Mouse (Mus musculus): Measurements from ENCODE around the gene Atp6ap1l. TPM values are rescaled to one million over a fixed set of nuclear protein-coding genes. Genes with fewer than 3 reads are reported as not detected.
"Not testable (repeated sequence)": the region's sequence is repeated elsewhere in the genome, so short reads cannot be mapped to it uniquely, and the experiment has no call there.

The Atp6ap1l gene
- polyA plus RNA-seq, 1 experiment from 2014 or later: 0.55 TPM

DNA sequence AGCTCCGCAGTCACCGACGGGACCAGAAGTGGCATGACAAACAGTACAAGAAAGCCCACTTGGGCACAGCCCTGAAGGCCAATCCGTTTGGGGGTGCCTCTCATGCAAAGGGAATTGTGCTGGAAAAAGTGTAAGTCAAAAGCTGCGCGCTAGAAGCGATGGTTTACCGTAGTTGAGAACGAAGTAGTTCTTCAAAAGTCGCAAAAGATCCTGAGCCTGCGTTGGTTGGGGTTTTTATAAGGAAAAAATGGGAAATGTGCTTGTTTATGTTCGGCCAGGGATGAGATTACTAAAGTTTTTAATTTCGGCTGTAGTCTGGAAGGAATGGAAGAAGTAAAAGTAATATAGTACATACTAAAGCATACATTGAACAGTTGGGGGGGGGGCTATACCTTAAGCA lies 18.5 kb upstream of the Atp6ap1l start:
- H3K4me3 ChIP-seq (replicated peaks): peak overlapping the region; percentile 91
- not testable (repeated sequence) for H3K9me3 ChIP-seq (replicated peaks); H3K27me3 ChIP-seq; H3K4me1 ChIP-seq; ATAC-seq (ENCODE audit: insufficient number of reproducible peaks, low FRiP score, low TSS enrichment, low read depth)
- under 1% methylated on average over 13 of the region's 13 CpGs for WGBS
- peak overlapping the region; percentile 56 for H3K4me2 ChIP-seq (replicated peaks)
- H3K36me3 ChIP-seq: peaks cover 33% of the 10 kb centered on the region
- peak overlapping the region; percentile 88 for H3K27ac ChIP-seq (replicated peaks)
- peak overlapping the region; percentile 90 for H3K9ac ChIP-seq

DNA sequence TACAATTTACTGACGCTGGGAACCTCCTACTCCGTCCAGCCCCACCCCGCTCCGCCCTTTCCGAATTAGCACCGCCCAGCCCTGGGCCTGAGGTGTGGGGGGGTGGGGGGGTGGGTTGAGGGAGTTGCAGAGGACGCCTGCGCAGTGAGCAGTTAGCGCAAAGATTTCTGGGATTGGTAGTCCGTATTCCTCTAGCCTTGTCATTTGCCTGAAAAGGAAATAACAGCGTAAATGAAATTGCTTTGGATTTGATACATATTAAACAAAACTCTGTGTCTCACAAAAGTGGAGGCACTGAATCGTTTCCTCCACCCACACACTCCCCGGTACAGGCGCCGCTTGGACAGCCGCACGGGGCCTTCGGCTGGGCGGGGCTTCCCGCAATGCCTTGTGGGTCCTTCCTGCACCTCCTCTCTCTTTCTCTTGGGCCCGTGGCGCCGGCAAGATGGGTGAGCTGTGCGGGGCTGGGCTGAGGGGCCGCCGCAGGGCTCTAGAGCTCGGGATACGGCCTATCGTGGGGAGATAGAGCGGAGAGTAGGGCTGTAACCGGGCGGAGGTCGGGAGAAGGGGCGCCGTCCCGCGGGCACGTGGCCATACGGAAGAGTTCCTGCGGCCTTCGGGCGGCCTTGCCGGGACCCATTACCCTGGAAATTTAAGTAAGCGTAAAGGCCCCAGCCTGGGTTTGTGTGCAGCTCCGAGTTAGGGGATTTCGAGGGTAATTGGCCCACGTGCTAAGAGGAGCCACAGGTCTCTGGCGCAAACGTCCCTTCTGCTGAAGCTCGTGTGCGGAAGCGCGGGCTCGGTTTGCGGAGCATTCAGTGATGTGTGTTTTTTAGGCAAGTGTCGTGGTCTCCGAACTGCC lies 17.8 kb upstream of the Atp6ap1l start, which contains the start of gene Rps23:
TSS of gene Rps23 (plus strand) at position 208 of the 862 bp plus-strand sequence.
- Histone ChIP-seq H3K36me3 (peaks cover 30% of the 10 kb centered on the region), H3K4me1 (peaks cover 4% of the 10 kb centered on the region), H3K4me2 (replicated peaks) (peak within 1 kb of the TSS; percentile 56), H3K9me3 (replicated peaks) (no peaks in the 10 kb centered on the region), H3K4me3 (replicated peaks) (peak within 1 kb of the TSS; percentile 91), H3K27me3 (no peaks in the 10 kb centered on the region), H3K27ac (replicated peaks) (peak within 1 kb of the TSS; percentile 88), H3K9ac (peak within 1 kb of the TSS; percentile 90)
- under 1% methylated on average over 57 of the region's 57 CpGs for WGBS
- peak; percentile 98 for ATAC-seq (ENCODE audit: insufficient number of reproducible peaks, low FRiP score, low TSS enrichment, low read depth)

DNA sequence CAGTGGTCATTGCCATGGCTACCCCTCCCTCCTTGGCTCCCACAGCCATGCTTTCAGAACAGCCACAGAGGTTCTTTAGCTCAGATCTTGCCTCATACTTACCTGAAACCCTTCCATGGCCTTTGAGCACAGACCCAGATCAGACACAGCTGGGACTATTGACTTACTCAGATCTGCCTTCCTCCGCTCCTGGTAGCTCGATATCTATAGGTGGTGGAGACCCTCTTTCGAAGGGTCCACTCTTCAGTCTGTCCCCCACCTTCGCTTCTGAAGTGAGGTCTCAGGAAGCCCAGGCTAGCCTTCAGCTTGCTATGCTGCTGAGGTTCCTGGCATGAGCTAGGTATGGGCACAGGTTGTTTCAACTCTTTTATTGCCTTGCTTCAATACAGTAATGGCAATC lies 9.6 kb upstream of the Atp6ap1l start:
- Histone ChIP-seq H3K4me3 (replicated peaks) (no peak overlapping the region), H3K4me2 (replicated peaks) (no peak overlapping the region), H3K9me3 (replicated peaks) (no peaks in the 10 kb centered on the region), H3K27me3 (no peaks in the 10 kb centered on the region), H3K27ac (replicated peaks) (no peak overlapping the region), H3K4me1 (no peaks in the 10 kb centered on the region), H3K9ac (no peak overlapping the region), H3K36me3 (no peaks in the 10 kb centered on the region)
- WGBS: 95% methylated on average over 4 of the region's 4 CpGs
- ATAC-seq (ENCODE audit: insufficient number of reproducible peaks, low FRiP score, low TSS enrichment, low read depth): no peak

DNA sequence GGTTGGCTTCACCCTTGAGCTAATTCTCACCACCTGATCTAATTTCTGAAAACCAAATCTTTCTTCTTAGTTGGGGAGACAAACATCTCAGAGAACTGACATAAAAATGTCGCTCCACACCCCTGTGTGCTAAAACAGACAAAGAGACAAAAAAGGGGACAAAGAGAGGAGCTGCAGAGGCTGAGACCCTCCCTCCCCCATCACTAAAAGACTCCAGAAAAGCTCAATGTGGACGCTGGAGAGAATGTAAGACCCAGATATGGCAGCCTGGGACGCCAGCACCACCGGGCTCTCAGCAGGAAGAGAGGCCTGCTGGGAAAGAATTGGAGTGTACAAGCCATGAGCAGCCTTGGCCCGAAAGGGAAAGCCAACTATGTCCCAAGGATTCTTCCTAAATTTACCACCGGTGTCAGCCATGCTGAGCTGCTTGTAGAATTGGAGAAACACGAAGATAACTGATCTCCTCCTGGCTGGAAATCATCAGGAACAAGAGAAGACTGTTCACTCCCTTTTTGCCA lies 8.6 kb upstream of the Atp6ap1l start:
- no peak overlapping the region for H3K27ac ChIP-seq (replicated peaks)
- WGBS: 60% methylated on average over 7 of the region's 7 CpGs
- ATAC-seq (ENCODE audit: insufficient number of reproducible peaks, low FRiP score, low TSS enrichment, low read depth): no peak
- H3K4me2 ChIP-seq (replicated peaks): no peak overlapping the region
- no peaks in the 10 kb centered on the region for H3K36me3 ChIP-seq
- no peak overlapping the region for H3K9ac ChIP-seq
- no peaks in the 10 kb centered on the region for H3K9me3 ChIP-seq (replicated peaks)
- H3K4me3 ChIP-seq (replicated peaks): no peak overlapping the region
- no peaks in the 10 kb centered on the region for H3K27me3 ChIP-seq
- no peaks in the 10 kb centered on the region for H3K4me1 ChIP-seq

DNA sequence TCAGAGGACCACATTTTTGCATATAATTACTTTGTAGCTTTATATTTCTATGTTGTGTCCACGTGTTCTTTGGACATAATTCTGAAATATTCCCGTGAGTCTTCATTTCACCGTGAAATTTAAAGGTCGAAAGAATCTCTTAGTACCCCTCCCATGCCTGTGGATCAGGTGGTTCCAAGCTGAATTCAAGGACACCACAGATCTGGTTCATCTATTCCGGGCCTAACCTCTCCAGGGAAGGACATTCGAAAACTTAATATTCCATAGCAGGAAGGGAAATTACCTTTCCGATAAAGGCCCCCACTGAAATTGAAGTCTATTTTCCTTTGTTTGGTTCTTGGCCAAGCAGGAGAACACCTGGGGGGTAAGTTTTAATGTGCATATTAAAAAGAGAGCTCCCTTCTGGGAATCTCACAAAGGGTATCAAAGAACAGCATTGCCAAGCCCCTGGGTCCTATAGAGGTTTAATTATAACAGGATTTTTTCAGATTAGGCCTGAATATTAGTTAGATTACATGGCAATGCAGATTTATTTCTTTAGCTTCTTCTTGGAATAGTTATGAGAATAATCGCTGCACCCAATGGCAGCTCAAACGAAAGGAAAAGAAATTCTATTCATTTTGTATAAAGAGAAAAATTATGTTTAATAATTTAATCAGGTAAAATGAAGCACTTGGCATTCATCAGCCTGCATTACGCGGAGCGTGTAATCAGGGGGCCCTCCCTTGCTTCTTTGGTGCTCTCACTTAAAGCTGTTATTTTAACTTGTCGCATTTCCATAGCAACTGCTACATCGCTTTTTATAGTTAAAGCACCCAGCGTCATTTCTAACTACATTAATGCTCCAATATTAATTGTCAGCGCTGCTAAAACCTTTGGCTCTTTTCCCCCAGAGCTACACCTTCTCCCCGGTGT lies 7.9 kb upstream of the Atp6ap1l start:
- Histone ChIP-seq H3K9me3 (replicated peaks) (no peaks in the 10 kb centered on the region), H3K27me3 (no peaks in the 10 kb centered on the region), H3K4me2 (replicated peaks) (no peak overlapping the region), H3K36me3 (no peaks in the 10 kb centered on the region), H3K27ac (replicated peaks) (no peak overlapping the region), H3K4me3 (replicated peaks) (no peak overlapping the region), H3K4me1 (no peaks in the 10 kb centered on the region), H3K9ac (no peak overlapping the region)
- WGBS: 70% methylated on average over 17 of the region's 17 CpGs
- ATAC-seq (ENCODE audit: insufficient number of reproducible peaks, low FRiP score, low TSS enrichment, low read depth): no peak

DNA sequence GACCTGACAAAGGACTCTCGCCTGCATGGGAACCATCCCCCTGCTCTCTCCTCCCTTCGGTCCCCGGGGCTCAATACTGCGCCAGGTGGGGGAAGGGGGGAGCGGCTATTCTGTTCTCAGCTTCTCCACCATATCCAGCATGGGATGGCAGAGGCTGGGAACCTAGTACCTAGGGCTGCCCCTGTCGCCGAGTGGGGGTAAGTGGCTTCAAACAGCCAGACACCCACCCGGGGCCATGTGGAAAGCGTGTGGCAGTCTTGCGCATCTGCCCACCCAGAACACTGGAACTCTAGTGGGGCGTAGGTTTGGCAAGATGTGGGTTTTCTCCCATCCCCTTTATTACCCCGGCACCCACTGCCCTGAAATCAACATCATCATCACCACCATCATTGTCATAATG lies 2.2 kb upstream of the Atp6ap1l start:
- Histone ChIP-seq H3K4me2 (replicated peaks) (no peak overlapping the region), H3K9me3 (replicated peaks) (no peaks in the 10 kb centered on the region), H3K36me3 (no peaks in the 10 kb centered on the region), H3K4me3 (replicated peaks) (no peak overlapping the region), H3K9ac (no peak overlapping the region), H3K4me1 (no peaks in the 10 kb centered on the region), H3K27me3 (no peaks in the 10 kb centered on the region), H3K27ac (replicated peaks) (no peak overlapping the region)
- WGBS: 87% methylated on average over 12 of the region's 12 CpGs
- ATAC-seq (ENCODE audit: insufficient number of reproducible peaks, low FRiP score, low TSS enrichment, low read depth): no peak

DNA sequence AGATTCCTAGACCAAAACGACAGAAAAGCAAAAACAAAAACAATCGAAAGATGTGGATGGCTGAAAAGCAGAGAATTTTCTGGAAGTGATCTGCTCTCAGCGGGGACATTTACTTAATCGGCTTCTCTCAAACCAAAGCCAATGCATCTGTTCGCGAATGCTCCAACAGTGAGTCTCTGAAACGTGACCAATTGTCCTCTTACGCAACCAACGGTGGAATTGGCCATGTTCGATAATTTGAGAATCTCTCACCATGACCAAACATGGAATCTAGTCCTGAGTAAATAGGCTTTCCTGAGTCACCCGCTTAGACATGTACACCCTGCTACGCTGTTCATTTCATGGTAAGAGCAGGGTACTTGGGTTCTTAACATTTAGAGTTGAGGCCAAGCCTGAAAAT lies 8.3 kb downstream of the Atp6ap1l start:
- Histone ChIP-seq H3K9me3 (replicated peaks) (no peaks in the 10 kb centered on the region), H3K27ac (replicated peaks) (0 out of 2 replicates have a peak overlapping the region, but pooled peaks have one; percentile 34), H3K27me3 (no peaks in the 10 kb centered on the region), H3K9ac (no peak overlapping the region), H3K4me2 (replicated peaks) (no peak overlapping the region), H3K4me3 (replicated peaks) (no peak overlapping the region), H3K36me3 (no peaks in the 10 kb centered on the region), H3K4me1 (peaks cover 9% of the 10 kb centered on the region; the same call in 1 of the 2 replicates)
- WGBS: 76% methylated on average over 12 of the region's 12 CpGs
- ATAC-seq (ENCODE audit: insufficient number of reproducible peaks, low FRiP score, low TSS enrichment, low read depth): no peak

DNA sequence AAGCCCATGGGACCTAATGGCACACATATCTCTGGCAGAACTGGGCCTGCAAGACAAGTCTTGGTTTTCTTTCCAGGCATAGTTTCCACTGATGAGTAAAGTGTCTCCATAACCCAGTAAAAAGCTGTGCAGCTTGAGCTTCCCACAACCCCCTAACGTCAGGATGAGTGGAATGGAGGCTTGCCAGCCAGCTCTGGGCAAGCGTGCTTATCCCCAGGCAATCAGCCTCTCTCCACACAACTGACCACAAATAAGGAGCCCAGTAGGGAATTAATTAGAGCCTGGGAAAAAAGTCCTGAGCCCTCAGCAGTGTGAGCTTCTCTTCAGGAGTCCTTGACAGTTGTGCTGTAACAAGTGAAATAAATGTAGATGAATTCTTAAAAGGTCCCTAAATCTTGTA lies 9.1 kb downstream of the Atp6ap1l start:
- Histone ChIP-seq H3K36me3 (no peaks in the 10 kb centered on the region), H3K9ac (no peak overlapping the region), H3K27me3 (no peaks in the 10 kb centered on the region), H3K4me3 (replicated peaks) (no peak overlapping the region), H3K27ac (replicated peaks) (0 out of 2 replicates have a peak overlapping the region, but pooled peaks have one; percentile 48), H3K4me2 (replicated peaks) (no peak overlapping the region), H3K4me1 (peaks cover 9% of the 10 kb centered on the region; the same call in 1 of the 2 replicates), H3K9me3 (replicated peaks) (no peaks in the 10 kb centered on the region)
- ATAC-seq (ENCODE audit: insufficient number of reproducible peaks, low FRiP score, low TSS enrichment, low read depth): no peak
- WGBS: 15% methylated on average over 2 of the region's 2 CpGs

DNA sequence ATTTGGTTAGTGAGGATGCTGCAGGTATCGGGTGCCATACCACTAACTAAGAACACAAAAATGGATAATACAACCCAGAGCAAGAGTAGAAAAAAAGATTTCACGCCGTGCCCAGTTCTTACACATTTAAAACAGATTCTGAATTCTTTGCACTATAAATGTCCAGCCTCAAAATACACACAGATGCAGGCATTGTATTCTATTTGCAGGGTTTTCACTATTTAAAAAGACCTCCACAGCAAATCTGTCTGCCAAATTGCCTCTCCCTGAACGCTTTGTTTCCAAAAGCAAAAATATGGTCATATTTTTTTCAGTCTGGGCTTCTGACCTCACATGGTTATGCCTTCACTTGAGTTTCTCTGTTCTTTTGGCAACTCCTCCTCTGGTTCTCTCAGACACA lies 10.3 kb downstream of the Atp6ap1l start:
- no peaks in the 10 kb centered on the region for H3K27me3 ChIP-seq
- no peak overlapping the region for H3K9ac ChIP-seq
- H3K9me3 ChIP-seq (replicated peaks): no peaks in the 10 kb centered on the region
- H3K4me3 ChIP-seq (replicated peaks): no peak overlapping the region
- no peaks in the 10 kb centered on the region for H3K36me3 ChIP-seq
- H3K4me1 ChIP-seq: peaks cover 9% of the 10 kb centered on the region; the same call in 1 of the 2 replicates
- 53% methylated on average over 4 of the region's 4 CpGs for WGBS
- peak overlapping the region; percentile 81 for H3K27ac ChIP-seq (replicated peaks)
- H3K4me2 ChIP-seq (replicated peaks): no peak overlapping the region
- no peak for ATAC-seq (ENCODE audit: insufficient number of reproducible peaks, low FRiP score, low TSS enrichment, low read depth)

DNA sequence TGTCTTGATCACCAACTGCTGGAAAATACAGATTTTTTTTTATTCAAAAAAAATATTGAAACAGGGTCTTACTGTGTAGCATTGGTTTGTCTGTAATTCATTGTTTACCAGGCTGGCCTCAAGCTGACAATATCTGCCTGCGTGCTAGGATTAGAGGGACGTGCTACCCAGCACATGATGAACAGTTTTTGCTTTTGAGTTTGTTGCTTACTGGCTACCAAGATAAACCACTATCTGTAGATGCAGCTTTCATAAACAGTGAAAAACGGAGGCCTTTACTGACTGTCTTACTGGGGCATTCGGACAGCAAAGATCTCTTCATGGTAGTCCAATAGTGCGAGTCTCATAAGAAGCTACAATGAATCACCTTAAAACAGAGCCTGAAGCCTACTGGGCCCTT lies 15.0 kb downstream of the Atp6ap1l start:
- ATAC-seq (ENCODE audit: insufficient number of reproducible peaks, low FRiP score, low TSS enrichment, low read depth): no peak
- H3K4me3 ChIP-seq (replicated peaks): no peak overlapping the region
- H3K27ac ChIP-seq (replicated peaks): no peak overlapping the region
- H3K9ac ChIP-seq: no peak overlapping the region
- H3K4me2 ChIP-seq (replicated peaks): no peak overlapping the region
- peaks cover 17% of the 10 kb centered on the region for H3K4me1 ChIP-seq
- H3K27me3 ChIP-seq: no peaks in the 10 kb centered on the region
- no peaks in the 10 kb centered on the region for H3K9me3 ChIP-seq (replicated peaks)
- no peaks in the 10 kb centered on the region for H3K36me3 ChIP-seq
- 92% methylated on average over 5 of the region's 5 CpGs for WGBS

DNA sequence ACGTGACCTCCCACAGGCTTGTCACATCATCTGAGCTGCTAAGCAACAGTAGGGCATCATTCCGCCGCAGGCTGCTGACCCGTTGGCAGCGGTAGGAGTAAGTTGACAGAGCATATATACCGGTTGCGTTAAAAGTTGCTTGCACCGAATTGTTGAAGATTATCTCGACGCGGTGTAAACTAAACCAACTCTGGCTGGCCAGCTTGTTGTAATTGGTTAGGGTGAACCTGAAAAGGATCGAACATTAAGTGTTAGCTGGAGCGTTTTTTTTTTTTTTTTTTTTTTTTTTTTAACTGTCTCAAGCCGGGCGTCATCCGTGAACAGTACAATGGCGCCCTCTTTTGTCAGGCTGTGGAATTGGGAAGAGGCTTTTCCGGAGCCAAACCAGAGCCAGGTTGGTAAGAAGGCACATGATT lies 18.6 kb downstream of the Atp6ap1l start:
- Histone ChIP-seq H3K4me1 (peaks cover 18% of the 10 kb centered on the region), H3K9ac (no peak overlapping the region), H3K4me2 (replicated peaks) (peak overlapping the region; percentile 57), H3K27ac (replicated peaks) (0 out of 2 replicates have a peak overlapping the region, but pooled peaks have one; percentile 6), H3K27me3 (no peaks in the 10 kb centered on the region), H3K9me3 (replicated peaks) (no peaks in the 10 kb centered on the region), H3K4me3 (replicated peaks) (peak overlapping the region; percentile 43), H3K36me3 (no peaks in the 10 kb centered on the region)
- no peak for ATAC-seq (ENCODE audit: insufficient number of reproducible peaks, low FRiP score, low TSS enrichment, low read depth)
- WGBS: under 1% methylated on average over 18 of the region's 18 CpGs

All from embryonic facial prominence, embryonic 15.5 days (tissue).